Mouse (Mus musculus) myocyte (in vitro differentiated cells): ENCODE data around the gene Arrb1.

Experiments used
- MAX ChIP-seq: IDR thresholded peaks from one replicate; pipeline ENCODE4 v1.6.1; 2011; ENCODE audit warnings: low read depth, mild to moderate bottlenecking, control low read depth
- MYOD1 ChIP-seq, 3 experiments: IDR thresholded peaks; one replicate each; pipeline ENCODE4 v1.6.1; 2011; ENCODE audit warnings: control low read depth in 2 of 3, low read depth in 2 of 3, mild to moderate bottlenecking in 2 of 3, moderate library complexity in 1 of 3; ENCODE audit not compliant: insufficient read length in 2 of 3, control insufficient read depth in 1 of 3
- MYOG ChIP-seq, 3 experiments: IDR thresholded peaks; one replicate each; pipeline ENCODE4 v1.6.1; 2011; ENCODE audit warnings: control low read depth in 2 of 3, low read depth in 2 of 3, mild to moderate bottlenecking in 2 of 3; ENCODE audit not compliant: insufficient read length in 2 of 3, control insufficient read depth in 1 of 3, insufficient read depth in 1 of 3
- POLR2A ChIP-seq: IDR thresholded peaks from one replicate; pipeline ENCODE4 v1.6.1; 2011; ENCODE audit warnings: low read depth, mild to moderate bottlenecking, control low read depth, moderate library complexity; ENCODE audit not compliant: insufficient read length
- REST ChIP-seq: IDR thresholded peaks from one replicate; pipeline ENCODE4 v1.6.1; 2011; ENCODE audit warnings: mild to moderate bottlenecking, control low read depth, moderate library complexity; ENCODE audit not compliant: insufficient read depth, insufficient read length
- SRF ChIP-seq: IDR thresholded peaks from one replicate; pipeline ENCODE4 v1.6.1; 2011; ENCODE audit warnings: low read depth; ENCODE audit not compliant: control insufficient read depth, insufficient read length
- TCF12 ChIP-seq: IDR thresholded peaks from one replicate; pipeline ENCODE4 v1.6.1; 2011; ENCODE audit warnings: mild to moderate bottlenecking, control low read depth; ENCODE audit not compliant: poor library complexity, insufficient read depth, severe bottlenecking
- TCF3 ChIP-seq: IDR thresholded peaks from one replicate; pipeline ENCODE4 v1.6.1; 2011; ENCODE audit warnings: low read depth, control low read depth; ENCODE audit not compliant: insufficient read length
- USF1 ChIP-seq: IDR thresholded peaks from one replicate; pipeline ENCODE4 v1.6.1; 2011; ENCODE audit warnings: low read depth, mild to moderate bottlenecking, control low read depth, moderate library complexity

DNA sequence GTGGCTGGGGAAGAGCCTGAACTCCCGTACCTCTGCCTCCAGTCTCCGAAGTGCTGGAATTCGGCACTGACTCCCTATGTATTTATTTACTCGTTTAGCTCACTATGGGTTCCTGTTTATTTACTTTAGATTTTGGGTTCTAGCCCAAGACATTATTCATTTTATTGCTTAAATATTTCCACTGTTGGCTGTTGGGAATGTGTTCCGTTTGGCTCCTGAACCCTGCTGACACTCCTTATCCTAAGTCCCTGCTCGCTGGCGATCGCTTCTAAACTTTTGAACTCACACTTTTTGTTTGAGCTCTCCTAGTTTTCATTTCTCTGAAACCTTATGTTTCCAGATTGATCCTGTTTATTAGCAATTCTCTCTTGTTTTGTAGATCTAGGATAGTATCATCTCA lies 12.1 kb upstream of the Arrb1 start:
- TF ChIP-seq TCF3 (no peak), MAX (no peak), MYOG (IDR thresholded peaks at IDR 0.05; ENCODE audit: control insufficient read depth in 1 of 3, insufficient read depth in 1 of 3, insufficient read length in 2 of 3, low read depth in 2 of 3) (no peak), POLR2A (no peak), REST (no peak), USF1 (no peak), SRF (no peak), MYOD1 (IDR thresholded peaks at IDR 0.05; ENCODE audit: control insufficient read depth in 1 of 3, insufficient read length in 2 of 3, low read depth in 2 of 3) (no peak), TCF12 (no peak)
